Mouse (Mus musculus) erythroblast, adult 5-6 weeks (primary cell): ENCODE measurements around the gene Camta1. TPM values are rescaled to one million over a fixed set of nuclear protein-coding genes. Genes with fewer than 3 reads are reported as not detected.

Experiments used
- ATAC-seq: replicated peaks from 2 replicates; pipeline ENCODE4 v1.8.0; 2016; ENCODE audit warnings: moderate number of reproducible peaks, mild to moderate bottlenecking, moderate TSS enrichment, inconsistent platforms; ENCODE audit not compliant: poor library complexity, low FRiP score, severe bottlenecking
- total RNA-seq, 2 experiments: library from RNA; stranded (forward) in 1 of 2; stranded (reverse) in 1 of 2; fragments of 150-400 nt in 1 of 2; fragments of 200-764, 138-1000 nt in 1 of 2; gene quantifications; 2 replicates each; pipeline versions ENCODE4 v1.2.3 to v1.2.4; 2015 to 2017; ENCODE audit warnings: low replicate concordance in 2 of 2

The Camta1 gene
- total RNA-seq, 2 experiments from 2014 or later = 11.7 to 25.7 TPM

DNA sequence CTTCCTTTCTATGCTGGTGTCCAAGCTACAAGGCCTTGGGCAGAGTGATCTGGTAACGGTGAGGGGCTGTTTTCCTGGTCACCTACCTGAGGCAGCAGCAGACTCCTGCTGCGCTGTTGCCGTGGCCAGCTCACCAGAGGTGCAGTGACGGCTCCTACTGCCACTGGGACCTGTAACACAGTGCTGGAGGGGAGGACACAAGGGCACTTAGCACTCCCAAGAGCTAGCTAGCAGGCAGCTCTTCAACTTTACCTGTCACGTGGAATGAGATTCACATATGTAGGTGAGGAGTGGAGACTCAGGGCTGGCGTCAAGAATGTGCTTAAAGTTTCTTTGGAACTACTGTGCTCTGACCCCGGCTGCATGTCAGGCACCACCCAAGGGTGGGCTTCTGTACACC, 851.4 kb downstream of the Camta1 start:
- no peak for ATAC-seq

DNA sequence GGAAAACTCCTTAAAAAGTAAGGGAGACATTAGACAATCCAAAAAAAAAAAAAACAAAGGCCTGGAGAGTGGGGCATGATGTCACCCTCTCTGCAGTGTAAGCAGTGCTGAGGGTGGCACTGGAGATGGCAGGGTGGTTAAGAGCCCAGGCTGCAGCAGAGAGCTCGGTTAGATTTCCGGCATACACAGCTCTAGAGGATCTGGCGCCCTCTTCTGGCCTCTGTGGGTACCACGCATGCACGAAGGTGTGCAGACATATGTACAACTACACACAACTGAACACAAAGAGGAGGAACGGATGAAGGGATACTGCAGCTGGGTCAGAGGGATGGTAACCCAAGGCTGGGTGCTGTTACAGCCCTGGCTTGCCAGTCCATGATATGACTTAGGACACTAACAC, 854.7 kb downstream of the Camta1 start:
- peak; percentile 78 for ATAC-seq

DNA sequence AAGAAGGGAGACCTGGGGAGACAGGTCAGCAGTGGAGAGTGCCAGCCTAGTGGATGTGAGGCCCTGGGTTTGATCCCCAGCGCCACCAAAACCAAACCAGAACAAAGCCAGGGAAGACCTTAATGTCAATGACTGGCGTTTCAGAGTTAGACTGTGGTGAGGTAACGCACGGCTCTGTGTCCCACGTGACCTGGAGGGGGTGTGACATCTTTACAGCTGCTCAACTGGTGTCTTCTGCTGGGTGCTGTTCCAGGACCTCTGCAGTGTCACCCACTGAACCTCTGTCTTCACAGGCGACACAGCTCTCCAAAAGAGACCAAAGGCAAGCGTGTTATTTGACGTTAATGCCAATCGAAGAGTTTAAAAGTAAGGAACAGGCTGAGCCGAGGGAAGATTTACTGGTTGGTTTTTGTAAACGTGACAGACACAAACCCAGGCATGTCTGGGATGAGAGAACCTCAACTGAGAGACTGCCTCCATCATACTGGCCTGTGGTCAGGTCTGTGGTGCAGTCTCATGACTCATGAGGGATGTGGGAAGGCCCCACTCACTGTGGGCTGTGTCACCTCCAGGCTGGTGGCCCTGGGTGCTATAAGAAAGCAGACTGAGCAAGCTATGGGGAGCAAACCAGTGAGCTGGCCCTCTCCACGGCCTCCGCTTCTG, 855.9 kb downstream of the Camta1 start:
- ATAC-seq = no peak

DNA sequence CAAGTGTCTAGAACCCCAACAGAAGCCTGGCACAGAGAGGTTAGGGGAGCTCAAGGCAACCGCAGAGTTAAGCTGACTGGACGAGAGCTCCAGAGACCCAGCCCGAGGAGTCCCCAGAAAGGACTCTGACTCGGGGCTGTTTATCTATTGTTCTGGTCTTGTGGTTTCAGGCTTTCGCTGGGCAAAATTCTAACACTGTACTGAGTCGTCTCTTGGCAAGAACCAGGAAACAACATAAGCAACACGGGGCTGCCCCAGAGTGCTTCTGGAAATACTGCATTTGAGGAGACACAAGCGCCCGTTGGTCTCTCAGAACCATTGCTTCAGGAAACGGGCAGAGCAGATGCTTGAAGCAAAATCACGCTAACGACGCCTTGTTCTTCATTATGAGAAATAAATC, 860.3 kb downstream of the Camta1 start:
- ATAC-seq = no peak

DNA sequence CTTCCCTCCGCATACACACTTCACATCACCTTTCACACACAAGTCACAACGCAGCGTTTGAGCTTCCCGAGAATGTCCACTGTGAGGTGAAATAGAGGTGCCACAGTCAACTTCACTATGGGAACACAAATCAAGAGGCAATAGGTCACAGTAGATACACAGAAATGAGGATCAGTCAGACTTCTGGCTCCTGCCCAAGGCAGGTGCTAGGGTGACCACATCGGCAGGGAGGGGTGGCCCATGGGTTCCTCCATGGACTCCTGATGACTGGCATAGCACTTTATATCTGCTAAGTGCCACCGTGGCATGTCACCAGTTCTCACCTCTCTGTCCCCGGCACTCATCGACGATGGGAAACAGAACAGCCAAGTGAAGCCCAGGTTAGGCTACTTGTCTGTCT, 863.0 kb downstream of the Camta1 start:
- no peak for ATAC-seq

DNA sequence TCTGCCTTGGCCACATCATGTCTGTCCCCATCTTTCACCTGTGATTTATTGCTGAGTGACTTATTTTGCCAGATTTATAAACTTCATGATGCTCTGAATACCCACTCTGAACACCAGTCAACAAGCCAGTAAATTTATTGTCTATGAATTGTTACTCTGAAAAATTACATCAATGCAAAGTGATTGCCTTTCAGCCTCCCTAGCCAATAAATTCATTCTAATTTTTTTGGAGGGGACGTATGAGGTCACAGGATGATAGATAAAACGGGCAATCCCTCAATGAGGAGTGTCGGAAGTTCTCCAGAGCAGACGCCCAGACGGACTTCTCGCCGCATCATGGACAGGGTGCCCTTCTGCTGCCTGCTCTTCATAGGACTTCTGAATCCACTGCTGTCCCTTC, 864.9 kb downstream of the Camta1 start, which contains the start of gene Uts2:
TSS of gene Uts2 (plus strand) at position 301 of the 400 bp plus-strand sequence.
- no peak for ATAC-seq

DNA sequence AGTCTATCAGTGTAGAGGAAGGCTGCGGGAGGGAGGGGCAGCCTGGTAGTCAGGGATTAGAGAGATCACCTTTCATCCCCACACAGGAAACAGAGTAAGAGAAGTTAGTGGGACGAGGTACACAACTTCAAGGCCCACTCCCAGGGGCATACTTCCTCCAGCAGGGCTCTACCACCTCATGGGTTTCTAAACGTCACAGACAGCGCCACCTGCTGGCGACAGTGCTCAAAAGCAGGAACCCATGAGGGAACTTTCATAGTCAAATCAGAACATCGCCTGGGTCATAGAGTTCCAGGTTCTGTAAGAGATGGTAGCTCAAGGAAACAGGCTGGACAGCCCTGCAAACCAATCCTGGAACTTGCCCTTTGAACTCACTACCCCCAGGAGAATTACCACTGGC, 871.5 kb downstream of the Camta1 start:
- ATAC-seq = no peak

DNA sequence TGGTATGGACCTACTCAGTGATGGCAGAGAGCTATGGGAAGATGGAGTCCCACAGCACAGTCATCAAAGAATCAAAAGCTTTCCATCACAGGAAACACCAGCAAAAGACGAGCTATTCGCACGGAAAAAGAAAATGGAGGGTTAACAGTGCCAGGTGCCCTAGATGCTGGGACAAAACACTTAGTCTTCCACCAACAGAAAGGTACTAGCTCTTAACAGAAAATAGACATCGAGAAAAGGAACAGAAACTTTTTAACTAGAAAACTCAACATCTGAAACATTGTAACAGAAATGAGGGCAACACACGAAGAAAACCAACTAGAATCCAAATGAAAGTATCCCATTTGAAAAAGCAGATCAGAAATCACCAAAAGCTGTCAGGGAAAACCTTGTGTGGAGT, 881.5 kb downstream of the Camta1 start:
- ATAC-seq = no peak

DNA sequence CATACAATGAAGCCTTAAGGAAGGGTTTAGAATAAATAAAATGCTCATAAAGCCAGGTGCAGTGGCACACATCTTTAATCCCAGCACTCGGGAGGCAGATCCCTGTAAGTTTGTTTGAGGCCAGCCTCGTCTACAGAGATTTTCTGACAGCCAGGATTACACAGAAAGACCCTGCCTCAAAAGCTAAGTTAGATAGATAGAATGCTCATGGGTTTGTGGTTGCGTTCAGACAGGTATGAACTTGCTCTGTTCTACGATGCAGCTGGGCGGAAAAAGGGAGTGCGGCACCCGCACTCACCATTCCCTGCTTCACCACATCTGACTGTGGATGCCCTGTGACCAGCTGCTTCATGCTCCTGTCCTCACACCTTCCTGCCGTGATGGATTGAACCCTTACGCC, 882.2 kb downstream of the Camta1 start:
- no peak for ATAC-seq

DNA sequence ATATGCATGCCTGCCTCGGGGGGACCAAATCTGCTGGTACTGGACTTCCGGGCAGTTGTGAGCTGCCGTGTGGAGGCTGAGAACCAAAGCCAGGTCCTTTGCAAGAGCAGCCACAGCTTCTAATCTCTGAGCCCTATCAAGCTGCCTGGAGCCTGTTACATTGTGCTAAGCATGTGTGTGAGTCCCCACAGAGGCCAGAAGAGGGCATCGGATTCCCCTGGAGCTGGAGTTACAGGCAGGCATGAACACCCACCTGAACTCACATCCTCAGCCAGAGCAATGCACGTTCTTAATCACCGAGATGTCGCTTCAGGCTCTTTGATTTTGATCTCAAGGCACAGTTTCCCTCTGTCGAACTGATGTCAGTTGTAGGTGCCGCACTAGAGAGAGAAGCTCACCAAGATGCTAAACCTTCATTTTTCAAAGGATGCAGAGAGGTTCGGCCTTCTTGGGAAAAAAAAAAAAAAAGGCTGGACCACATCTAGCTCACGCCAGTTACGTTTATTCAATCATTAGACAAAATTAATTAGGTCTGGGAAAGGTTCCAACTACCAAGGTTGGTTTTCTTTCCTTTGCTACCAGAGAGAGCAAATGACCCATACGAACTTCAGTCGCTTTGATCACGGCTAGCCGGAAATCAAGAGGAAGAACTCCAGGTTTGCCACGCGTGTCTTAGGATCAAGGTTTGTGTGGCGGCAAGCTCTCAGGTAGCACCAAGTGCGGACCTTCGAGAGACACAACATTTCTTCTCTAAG, 883.3 kb downstream of the Camta1 start:
- ATAC-seq = no peak

DNA sequence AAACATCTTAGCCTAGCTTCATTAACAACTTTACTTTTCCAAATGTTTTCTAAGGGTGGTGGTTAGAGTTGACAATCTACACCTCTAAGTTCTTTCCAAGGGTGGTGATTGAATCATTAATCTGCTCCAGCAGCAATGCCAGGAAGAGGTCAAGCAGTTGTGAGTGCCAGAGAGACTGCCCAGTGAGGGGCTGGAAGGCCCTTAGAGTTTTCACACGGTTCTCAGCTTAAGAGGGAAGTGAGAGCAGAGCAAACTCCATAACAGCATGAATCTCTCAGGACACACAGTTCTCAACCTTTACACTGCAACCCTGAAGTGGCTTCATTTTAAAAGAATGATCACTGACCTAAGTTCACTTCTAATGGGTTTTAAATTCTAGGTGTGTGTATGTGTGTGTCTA, 886.5 kb downstream of the Camta1 start:
- ATAC-seq = no peak

DNA sequence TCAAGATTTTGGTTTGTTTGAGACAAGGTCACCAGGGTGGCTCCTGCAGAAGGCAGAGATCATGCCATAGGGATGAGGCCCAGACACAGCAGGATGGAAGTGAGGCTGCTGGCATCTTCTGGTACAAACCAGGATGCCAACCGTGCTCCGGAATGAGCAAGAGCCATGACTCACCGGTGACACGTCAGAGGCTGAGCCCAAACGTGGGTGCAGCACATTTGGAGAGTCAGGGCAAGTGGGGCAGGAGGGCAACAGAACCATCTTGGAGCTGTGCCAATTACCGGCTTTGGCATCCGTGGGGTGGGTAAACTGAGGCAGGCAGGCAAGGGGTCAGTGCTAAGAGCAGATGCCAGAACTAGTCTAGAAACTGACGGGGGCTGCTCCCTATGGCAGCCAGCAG, 888.4 kb downstream of the Camta1 start:
- no peak for ATAC-seq

DNA sequence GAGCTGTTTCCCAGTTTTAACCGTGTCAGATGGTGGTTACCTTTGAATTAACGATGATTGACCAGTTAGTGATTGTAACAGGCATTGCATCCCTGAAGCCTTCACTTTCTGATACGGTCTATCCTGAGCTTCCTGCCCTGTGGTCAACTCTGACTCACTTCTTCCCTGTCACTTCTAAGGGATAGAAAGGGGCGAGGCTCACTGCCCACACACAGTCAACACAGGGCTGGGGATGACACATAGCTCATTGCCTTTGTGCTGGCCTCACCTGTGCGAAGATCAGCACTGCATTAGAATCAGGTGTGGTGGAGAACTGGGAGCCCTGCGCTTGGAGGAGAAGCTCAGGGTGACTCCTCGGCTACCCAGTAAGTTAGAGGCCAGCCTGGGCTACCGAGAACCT, 892.7 kb downstream of the Camta1 start:
- no peak for ATAC-seq

DNA sequence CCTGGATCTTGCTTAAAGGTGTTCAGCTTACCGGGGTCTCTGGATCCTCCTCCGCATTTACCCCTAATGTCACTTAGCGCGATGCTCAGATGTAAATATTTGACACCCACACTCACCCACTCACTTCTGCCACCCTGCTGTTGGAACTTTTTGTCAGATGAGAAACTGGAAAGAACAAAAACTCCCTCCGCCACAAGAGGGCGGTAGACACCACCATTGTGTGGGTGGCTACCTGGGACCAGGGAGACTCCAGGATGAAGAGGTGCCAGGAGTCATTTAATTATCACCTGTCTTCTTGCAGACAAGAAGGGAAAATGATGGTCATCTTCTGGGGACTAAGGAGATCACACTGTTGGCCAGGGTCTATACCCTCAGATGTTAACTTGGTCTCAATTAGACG, 895.1 kb downstream of the Camta1 start:
- 0 out of 2 replicates have a peak, but pooled peaks have one; percentile 49 for ATAC-seq

DNA sequence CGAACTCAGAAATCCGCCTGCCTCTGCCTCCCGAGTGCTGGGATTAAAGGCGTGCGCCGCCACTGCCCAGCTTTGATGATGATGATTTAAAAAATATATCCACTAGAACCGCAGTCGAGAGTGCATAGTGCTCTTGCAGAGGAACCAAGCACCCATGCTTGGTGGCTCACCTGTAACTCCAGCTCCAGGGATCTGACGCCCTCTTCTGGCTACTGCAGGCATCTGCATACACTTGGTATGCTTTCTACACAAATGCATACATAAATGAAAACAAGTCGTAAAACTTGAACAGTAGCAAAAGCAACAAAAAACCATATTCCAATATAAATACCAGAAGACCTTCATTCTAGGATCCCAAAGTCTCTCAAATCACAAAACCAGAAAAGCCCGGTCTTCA, 896.1 kb downstream of the Camta1 start:
- no peak for ATAC-seq

DNA sequence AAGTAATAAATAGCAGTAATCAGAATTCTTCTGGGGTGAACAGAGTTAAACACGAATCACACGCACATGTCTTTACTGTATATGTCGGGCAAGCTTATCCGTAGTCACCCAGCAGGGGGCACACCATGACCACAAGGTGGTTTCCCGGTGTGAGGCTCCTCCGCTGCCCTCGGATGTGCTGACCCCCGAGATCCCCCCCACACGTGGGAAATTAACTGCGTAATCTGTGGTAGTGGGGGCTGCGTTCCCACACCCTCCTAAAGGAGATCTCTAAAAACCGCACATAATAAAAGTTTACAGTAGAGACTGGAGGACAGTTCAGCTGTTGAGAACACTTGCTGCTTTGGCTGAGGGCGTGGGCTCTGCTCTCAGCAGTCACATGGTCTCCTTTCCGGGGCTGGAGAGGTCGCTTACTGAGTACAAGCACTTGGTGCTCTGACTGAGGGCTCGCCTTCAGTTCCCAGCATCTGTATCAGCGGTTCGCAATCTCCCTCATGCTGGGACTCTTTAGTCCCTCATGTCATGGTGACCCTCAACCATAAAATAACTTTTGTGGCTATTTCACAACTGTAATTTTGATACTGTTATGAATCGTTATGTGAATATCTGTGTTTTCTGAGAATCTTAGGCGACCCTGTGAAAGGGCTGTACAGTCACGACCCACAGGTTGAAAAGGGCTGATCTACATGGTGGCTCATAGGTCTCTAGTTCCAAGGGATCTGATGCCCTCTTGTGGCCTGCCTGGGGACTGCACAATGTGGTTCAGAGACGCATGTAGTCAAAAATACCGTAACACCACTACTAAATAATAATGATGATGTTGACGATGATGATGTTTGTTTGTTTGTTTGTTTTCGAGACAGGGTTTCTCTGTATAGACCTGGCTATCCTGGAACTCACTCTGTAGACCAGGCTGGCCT, 896.8 kb downstream of the Camta1 start:
- peak; percentile 88 for ATAC-seq

DNA sequence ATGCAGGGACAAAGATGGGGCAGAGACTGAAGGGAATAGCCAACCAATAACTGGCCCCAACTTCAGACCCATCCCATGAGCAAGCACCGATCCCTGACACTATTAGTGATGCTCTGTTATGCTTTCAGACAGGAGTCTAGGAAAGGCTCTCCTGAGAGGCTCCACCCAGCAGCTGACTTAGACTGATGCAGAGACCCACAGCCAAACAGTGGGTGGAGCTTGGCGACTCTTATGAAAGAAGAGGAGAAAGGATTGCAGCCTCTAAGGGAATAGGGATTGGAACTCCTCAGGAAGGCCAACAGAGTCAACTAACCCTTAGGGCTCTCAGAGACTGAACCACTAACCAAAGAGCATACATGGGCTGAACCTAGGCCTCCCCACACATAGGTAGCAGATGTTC, 898.0 kb downstream of the Camta1 start:
- ATAC-seq = no peak

DNA sequence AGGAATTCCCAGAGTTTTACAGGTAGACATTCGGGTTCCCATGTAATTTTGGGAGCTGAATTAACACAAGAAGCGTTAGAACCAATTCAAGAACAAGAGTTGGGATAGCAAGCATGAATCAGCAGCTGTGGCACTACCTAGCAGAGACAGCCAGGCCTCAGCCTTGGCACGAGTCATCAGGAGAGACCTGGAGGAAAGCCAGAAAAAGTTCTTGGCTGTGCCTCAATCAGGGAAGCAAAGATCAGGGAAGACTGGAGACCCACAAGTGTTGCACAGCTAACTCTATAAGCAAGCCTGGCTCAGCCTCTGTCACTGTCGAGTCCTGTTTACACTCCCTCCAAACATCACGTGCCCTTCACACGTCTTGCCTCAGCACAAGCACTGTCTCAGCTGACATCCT, 899.4 kb downstream of the Camta1 start:
- ATAC-seq = no peak

DNA sequence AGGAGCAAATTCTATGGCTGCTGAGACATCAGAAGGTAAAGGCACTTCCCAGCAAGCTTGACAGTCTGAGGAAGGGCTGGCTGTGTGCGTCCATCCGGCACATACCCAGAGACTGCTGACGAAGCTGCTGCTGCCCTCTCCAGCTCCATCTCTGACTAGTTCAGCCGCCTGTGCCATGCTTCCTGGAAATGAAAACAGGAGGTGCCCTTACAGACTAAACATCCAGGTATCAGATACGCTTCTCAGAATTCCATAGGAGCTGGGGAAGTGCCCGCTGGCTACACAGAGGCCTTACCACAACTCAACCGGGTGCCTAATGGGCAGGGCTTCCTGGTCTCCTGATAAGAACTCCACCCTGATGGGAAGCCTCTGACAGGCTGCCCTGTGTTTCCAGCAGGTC, 903.1 kb downstream of the Camta1 start:
- no peak for ATAC-seq

DNA sequence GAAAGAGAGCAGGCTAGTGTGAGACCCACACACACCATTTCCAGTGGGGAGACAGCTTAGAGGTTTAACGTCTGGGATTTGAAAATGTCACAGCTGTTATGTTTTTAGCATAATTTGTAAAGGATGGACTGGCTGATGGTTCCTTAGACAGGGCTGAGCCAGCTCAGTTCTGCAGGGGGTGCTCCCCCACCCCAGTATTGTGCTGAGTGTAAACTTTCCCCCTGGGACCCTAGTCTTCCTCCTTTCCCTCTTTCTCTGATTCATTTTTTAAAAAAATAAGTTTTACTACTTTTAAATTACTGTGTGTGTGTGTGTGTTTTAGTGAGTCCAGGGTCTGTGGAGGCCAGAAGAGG, 904.6 kb downstream of the Camta1 start:
- ATAC-seq = no peak
